Mouse (Mus musculus): ENCODE data around the gene Sh2d4b. TPM values are rescaled to one million over a fixed set of nuclear protein-coding genes. Genes with fewer than 3 reads are reported as not detected.

Gene Sh2d4b
- polyA plus RNA-seq, 1 experiment from 2014 or later: 1.5 TPM

Other genes starting within 250 kb of the Sh2d4b start
- gene Tspan14, start 73.5 kb upstream of the Sh2d4b start, polyA plus RNA-seq (2014; fragmentation: Nextera tagmentation; extraction: Ambion mirVana): 96.5 and 105 TPM in 2 replicates
- 54.9 and 65.8 TPM in 2 replicates for gene Fam213a, start 120.5 kb upstream of the Sh2d4b start, polyA plus RNA-seq (2014; fragmentation: Nextera tagmentation; extraction: Ambion mirVana)
- gene Dydc2, start 175.9 kb upstream of the Sh2d4b start, polyA plus RNA-seq (2014; fragmentation: Nextera tagmentation; extraction: Ambion mirVana): 0.32 and 0.93 TPM in 2 replicates
- 0.63 TPM in 1 of 2 replicates, not detected in the other for gene Dydc1, start 179.6 kb upstream of the Sh2d4b start, polyA plus RNA-seq (2014; fragmentation: Nextera tagmentation; extraction: Ambion mirVana)
- not detected in 2 replicates for gene Mat1a, start 211.8 kb upstream of the Sh2d4b start, polyA plus RNA-seq (2014; fragmentation: Nextera tagmentation; extraction: Ambion mirVana)
- not detected in 2 replicates for gene Sftpa1, start 238.5 kb upstream of the Sh2d4b start, polyA plus RNA-seq (2014; fragmentation: Nextera tagmentation; extraction: Ambion mirVana)